Mouse (Mus musculus): ENCODE results near the gene Celf1.

- TF ChIP-seq POLR2A (IDR thresholded peaks at IDR 0.05; ENCODE audit: control insufficient read depth, low read depth, low read length) (no peak), CTCF (IDR thresholded peaks at IDR 0.05; ENCODE audit: control insufficient read depth, insufficient read depth, insufficient replicate concordance, low read depth, low read length) (no peak)
Observed at GRCm38 (mm10) chr2:90932273-90932672, 7.9 kb upstream of the Celf1 start.

Data from testis, adult 2 months (tissue).